Mouse (Mus musculus): ENCODE measurements around the gene Timp2. TPM values are rescaled to one million over a fixed set of nuclear protein-coding genes. Genes with fewer than 3 reads are reported as not detected.
"Not testable (repeated sequence)": the region's sequence is repeated elsewhere in the genome, so short reads cannot be mapped to it uniquely, and the experiment has no call there.

Timp2 gene
- total RNA-seq, 1 experiment from 2014 or later = 51.2 TPM

DNA sequence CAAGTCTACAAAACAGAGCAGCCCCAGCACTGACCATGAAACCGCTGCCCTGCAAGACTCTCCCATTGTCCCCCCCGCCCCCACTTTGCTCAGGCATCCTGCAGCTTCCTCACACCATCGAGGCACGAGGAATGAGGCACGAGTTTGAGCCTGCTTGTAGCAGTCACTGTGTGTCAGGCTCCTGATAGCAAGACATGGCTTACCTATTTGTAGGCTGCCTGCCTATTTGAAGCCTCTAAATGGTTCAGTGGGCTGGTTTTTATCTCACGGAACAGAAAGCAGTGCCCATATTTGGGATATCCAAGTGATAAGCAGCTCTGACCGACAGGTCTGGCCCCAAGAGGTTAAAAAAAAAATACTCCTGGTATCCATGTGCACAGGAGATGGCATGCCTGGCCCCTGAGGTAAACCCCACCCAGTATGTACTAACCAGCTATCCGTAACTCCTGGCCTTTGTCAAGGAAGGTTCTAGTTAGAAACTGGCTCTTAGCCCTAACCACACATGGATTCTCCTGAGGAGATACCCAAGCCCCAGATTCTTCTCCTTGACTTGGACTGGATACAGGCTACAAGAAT is 39.2 kb downstream of the Timp2 start:
- ATAC-seq (ENCODE audit: extremely low read depth, insufficient number of reproducible peaks, low FRiP score, poor library complexity, severe bottlenecking) = no peak

DNA sequence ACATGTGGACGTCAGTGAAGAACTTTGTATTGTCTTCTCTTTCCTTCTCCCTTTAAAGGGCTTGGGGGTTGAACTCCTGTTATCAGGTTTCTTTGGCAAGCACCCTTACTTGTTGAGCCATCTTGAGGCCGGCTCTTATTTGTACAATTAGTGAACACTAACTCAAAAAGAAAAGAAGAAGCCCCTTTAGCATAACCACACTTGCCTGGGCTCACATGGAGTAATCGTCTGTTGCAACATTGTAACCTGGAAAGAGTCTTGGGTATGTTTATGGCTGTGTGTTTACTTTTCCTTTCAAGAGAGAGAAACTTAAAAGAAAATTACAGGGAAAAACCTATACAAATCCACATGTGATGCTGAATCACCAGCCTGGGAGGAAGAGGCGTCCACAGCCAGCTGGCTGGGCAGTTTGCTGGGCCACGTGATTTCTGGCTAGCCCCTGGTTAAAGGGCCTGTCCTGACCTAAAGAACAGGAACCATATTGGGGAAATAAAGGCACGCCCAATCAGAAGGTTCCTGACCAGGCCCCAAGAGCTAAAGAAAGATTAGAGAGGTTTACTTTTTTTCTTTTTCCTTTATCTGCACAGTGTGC is 43.3 kb downstream of the Timp2 start:
- no peak for ATAC-seq (ENCODE audit: extremely low read depth, insufficient number of reproducible peaks, low FRiP score, poor library complexity, severe bottlenecking)

DNA sequence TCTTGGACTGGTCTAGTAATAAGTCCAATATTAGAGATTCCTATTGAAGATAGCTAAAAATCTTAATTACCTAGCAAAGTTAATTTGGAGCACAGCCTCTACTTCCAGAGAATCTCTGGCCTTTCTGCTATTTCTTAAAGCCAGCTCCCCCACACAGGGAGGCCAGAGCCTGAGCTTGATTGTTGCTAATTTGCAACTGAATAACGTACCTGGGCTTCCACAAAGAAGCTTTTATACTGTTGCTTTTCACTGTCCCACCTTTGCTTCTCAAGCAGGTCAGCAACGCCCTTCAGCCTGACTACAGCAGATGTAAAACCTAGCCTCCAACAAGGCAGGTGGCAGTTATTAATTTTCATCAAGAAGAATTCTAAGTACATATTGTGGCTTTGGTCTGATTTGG is 47.6 kb downstream of the Timp2 start:
- not testable (repeated sequence) for ATAC-seq (ENCODE audit: extremely low read depth, insufficient number of reproducible peaks, low FRiP score, poor library complexity, severe bottlenecking)

DNA sequence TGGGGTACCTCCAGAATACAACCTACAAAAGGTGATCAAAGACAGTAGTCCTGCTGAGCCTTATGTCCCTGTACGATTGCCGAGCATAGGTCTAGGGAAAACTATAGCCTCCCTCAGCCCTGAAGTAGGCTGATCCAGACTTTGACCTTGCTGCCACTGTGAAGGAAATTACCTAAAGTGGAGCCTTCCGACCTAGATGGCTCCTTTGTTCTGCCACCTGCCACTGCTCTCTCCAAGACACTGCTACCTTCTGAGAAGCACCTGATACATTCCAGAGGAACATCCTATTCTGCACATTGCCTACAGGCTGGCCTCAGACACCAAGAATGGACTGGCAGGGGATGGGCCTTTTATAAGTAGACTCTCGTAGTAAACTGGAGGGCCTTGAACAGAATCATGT is 51.6 kb downstream of the Timp2 start:
- ATAC-seq (ENCODE audit: extremely low read depth, insufficient number of reproducible peaks, low FRiP score, poor library complexity, severe bottlenecking) = not testable (repeated sequence)

DNA sequence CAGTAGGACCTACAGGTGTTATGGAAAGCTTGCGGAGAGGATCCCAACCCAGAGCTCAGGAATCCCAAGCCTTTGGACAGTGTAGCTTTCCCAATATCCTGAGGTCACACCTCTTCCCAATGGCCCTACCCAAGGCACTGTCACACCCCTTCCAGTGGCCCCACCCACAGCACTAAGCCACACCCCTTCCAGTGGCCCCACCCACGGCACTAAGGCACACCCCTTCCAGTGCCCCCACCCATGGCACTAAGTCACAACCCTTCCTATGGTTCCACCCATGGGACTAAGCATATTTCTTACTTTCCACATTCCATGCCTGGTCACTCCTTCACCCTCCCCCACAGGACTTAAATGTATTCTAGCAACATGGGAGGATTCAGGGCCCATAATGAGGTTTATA is 56.7 kb downstream of the Timp2 start:
- ATAC-seq (ENCODE audit: extremely low read depth, insufficient number of reproducible peaks, low FRiP score, poor library complexity, severe bottlenecking) = no peak

DNA sequence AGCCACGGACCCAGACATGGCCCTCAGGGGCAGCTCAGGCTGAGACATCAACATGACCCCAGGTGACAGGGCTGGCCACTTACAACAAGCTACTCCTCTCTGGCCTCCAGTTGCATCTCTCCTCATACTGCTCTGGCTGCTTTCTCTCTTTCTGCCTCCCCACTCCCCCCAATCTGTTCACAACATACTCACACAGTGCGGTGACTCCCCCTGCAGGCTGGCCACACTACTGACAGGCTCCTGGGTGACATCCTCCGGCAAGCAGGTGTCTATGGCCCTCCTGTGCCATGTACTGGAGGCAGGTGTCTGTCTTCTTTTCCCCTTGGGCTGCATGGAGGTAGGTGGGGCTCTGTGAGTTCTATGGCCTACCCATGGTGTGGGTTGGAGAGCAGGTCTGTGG is 57.6 kb downstream of the Timp2 start:
- no peak for ATAC-seq (ENCODE audit: extremely low read depth, insufficient number of reproducible peaks, low FRiP score, poor library complexity, severe bottlenecking)

DNA sequence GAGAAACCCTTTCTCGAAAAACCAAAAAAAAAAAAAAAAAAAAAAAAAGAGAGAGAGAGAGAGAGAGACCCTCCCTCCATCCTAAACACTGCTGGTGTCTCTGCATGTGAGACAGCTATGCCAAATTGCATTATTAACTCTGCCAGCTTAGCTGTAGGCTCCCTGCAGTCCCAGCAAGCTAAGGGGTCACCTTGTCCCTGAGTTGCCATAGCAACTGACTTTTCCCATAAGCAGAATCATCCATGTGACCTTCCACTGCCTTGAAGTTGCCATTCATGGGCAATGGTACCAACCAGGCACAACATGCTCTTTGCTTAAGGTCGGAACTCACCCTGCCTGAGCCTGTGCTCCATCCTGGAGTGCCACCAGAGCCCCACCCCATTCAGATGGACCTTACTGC is 60.5 kb downstream of the Timp2 start:
- ATAC-seq (ENCODE audit: extremely low read depth, insufficient number of reproducible peaks, low FRiP score, poor library complexity, severe bottlenecking) = no peak

DNA sequence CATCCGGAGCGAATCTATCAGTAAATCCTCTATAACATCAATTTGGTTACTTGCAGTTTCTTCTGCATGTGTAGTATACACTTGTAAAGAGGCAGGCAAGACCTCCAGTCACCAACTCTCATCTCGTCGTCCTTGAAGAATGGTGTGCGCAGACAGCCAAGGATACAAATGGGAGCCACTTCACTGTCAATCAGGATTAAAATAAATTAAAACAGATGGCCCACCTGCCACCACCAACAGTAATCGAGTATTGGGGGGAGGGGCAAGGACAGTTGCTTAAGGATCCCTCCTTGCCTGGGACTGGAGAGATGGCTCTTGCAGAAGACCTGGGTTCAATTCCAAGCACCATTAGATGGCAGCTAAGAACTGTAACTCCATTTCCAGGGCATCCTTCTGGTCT is 62.9 kb downstream of the Timp2 start:
- ATAC-seq (ENCODE audit: extremely low read depth, insufficient number of reproducible peaks, low FRiP score, poor library complexity, severe bottlenecking) = no peak

DNA sequence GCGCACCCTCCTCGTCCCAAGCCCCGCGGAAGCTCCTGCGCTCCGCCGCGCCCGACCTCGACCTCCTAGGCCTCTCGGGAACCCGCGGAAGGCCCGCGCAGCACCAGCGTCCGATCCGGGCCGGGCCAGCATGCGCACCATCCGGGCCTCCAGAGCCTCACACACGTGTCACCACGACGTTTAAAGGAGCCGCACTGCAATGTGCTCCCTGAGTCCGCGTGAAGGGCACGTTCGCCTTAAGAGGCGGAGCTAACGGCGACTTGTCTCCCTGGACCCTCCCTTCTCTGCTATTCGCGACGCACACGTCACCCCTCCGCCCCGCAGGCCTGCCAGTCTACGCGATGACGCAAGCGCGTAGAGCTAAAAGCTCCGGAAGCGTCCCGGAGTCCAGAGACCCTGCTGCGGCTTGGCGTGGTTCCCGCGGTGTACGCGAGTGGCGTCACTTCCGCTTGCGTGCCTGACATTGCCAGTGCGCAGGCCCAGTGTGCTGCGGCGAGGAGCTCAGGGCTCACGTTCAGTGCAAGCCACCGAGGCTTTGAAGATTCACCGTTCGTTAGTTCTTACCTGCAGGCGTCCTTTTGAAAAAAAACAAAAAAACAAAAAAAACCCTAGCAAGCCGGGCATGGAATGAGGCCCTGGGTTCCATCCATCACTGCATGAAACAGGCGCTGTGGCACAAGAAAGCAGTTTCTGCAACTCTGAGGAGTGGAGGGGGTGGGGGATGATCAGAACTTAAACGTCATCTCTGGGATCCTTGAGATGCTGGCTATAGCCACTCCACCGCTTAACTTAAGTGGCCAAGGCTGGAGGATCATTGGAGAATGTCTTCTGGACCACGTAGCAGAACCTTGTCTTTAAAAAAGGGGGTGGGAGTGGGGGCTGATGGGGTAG is 65.3 kb downstream of the Timp2 start, which contains the start of gene Usp36:
Usp36 (minus strand) TSS at position 246 of the 891 bp plus-strand sequence.
- peak; percentile 96 for ATAC-seq (ENCODE audit: extremely low read depth, insufficient number of reproducible peaks, low FRiP score, poor library complexity, severe bottlenecking)

DNA sequence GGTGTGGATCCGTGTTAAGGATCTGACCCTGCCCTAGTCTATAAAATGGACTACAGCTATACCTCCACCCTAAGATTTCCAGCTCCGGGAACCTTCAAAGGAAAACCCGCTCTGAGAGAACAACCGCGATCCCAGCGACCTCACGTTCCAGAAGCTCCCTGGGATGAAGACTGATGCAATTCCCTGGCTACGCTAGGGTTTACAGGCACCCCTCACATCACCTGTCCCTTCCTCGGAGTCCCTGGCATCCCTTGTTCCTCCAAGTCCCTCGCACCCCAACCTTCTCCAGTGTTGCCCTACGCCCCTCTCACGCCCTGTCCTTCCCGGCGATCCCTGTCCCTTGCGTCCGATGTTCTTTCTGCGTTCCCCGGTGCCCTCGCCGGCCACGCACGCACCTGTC is 66.0 kb downstream of the Timp2 start:
- ATAC-seq (ENCODE audit: extremely low read depth, insufficient number of reproducible peaks, low FRiP score, poor library complexity, severe bottlenecking) = no peak

DNA sequence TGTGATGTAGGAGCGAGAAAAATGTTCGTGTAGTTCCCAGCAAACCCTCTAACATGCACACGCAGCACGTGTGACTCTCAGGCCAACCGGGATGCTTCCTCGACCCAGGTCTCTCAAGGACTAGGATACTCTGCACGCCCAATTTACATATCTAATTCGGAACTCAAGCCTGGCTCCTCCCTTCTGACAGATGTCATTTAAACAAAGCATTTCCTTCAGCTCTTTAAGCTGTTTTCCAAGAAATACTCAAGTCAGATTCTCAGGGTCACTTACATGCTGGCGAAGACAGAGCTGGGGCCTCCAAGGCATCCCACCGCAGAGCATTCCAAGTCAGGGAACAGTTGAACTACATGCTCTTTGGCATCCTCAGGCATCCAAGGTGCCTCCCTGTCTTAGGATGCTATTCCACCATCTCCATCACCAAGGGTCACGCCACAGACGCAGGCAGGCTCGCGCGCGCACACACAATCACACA is 66.5 kb downstream of the Timp2 start:
- ATAC-seq (ENCODE audit: extremely low read depth, insufficient number of reproducible peaks, low FRiP score, poor library complexity, severe bottlenecking) = no peak

DNA sequence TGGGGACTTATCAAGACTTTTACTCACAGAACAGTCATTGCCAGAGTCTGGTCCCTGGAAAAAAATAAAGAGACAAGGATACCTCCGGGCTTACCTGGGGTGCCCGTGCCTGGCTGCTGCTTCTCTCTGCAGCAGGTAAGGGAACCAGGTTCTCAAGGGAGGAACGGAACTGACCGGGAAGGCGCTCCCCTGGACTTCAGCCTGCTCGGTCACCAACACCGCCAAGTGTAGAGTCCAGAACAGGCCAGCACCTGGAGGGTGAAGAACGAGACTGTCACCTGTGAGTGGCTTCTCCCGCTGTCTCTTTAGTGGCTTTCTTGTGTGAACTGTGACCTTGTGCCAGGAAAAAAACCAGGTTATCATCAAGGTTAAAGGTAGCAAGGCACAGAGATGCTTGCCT is 68.0 kb downstream of the Timp2 start:
- ATAC-seq (ENCODE audit: extremely low read depth, insufficient number of reproducible peaks, low FRiP score, poor library complexity, severe bottlenecking) = no peak

DNA sequence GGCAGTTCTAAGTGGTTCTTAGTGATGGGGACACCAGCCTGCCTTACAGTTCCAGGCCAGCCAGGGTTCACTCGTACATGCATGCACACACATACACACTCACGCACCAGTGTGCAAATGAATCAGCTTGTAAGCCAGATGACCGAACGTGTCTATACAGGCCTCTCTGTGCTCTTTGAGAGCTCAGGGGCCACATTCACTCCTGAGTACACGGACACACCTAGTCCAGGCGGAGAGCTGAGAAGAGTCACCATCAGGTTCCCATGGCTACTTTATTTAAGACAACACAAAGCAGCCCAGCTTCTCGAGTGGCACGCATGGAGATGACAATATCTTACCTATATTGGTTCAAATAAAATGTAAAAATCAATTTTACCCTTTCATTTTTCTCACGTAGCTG is 69.1 kb downstream of the Timp2 start:
- no peak for ATAC-seq (ENCODE audit: extremely low read depth, insufficient number of reproducible peaks, low FRiP score, poor library complexity, severe bottlenecking)

DNA sequence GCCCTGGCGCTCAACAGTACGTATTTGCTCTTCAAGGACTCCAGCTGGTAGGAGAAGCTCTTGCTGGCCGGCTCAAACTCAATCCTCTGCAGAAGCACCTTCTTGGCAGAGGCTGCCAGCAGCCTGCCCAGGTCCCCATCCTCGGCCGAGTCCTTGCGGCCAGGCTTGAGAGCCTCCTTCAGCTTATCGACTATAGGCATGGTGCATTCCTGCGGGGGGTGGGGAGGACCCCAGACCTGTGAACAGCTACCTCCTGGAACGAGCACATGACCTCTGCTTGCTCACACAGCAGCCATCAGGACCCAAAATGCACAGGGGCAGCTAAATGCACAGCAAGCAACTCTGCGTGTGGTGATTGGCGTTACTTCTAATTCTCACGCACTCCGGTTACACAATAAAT is 69.7 kb downstream of the Timp2 start:
- ATAC-seq (ENCODE audit: extremely low read depth, insufficient number of reproducible peaks, low FRiP score, poor library complexity, severe bottlenecking) = no peak

DNA sequence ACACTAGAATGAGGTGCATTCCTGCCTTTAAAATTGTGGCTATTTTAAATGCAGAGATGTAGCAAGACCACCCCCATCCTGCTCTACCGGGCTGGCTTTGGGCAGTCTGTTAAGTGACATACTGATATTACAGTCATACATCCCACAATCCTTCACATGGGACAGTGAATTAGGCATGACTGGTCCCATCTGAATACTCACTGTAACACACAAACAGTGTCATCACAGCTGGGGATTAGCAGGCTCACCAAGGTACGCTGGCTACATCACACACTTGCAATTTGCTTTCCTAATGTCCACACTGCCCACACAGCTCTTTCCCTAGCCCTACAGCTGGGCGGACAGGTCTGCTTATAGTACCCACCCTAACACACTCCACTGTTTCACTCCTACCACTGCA is 75.3 kb downstream of the Timp2 start:
- no peak for ATAC-seq (ENCODE audit: extremely low read depth, insufficient number of reproducible peaks, low FRiP score, poor library complexity, severe bottlenecking)

DNA sequence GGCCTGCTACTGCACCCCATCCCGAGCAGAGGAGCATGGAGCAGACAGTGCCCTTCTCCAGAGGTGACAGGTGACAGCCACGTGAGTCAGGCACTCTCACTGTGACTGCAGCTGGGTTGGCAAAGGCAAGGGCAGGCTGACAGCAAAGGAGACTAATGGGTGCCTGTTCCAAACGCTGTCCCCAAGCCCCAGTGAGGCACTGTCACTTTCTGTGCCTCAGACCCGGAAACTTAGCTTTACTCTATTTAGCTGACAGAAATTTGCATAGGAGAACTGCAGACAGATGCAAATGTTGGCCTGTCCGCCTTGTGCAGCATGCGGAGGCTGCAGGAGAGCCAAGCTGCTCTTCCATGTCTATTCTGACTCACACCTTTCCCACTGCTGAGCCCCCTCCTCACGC is 79.2 kb downstream of the Timp2 start:
- peak; percentile 47 for ATAC-seq (ENCODE audit: extremely low read depth, insufficient number of reproducible peaks, low FRiP score, poor library complexity, severe bottlenecking)

DNA sequence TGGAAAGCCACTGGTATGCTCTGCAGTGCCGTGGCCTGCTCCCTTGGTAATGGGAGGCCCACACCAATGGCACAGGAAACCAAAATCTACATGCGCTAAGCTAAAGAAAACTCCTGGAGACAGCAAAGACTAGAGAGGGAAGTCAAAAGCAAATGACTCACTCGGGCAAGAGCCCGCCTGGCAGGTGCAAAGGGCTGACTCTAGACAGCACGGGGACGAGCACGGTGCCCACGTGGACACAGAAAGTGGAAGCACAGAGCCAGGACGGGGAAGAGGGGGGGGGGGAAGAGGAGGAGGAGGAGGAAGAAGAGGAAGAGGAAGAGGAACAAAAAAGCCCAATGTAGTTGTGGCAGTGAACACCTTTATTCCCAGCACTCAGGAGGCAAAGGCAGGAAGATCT is 80.4 kb downstream of the Timp2 start:
- peak; percentile 34 for ATAC-seq (ENCODE audit: extremely low read depth, insufficient number of reproducible peaks, low FRiP score, poor library complexity, severe bottlenecking)

DNA sequence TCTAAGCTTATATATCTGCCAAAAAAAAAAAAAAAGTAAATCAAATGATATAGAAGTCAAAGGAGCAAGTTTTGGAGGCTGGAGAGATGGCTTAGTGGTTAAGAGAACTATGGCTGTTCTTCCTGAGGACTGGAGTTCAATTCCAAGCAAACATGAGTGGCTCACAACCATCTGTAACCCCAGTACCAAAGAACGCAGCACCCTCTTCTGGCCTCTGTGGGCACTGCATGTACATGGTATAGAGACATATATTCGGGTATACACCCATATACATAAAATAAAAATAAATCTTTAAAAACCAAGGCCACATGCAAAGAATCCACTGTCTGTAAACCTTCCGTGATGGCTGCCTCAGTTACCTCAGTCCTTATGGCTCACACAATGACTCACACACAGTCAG is 85.7 kb downstream of the Timp2 start:
- no peak for ATAC-seq (ENCODE audit: extremely low read depth, insufficient number of reproducible peaks, low FRiP score, poor library complexity, severe bottlenecking)

DNA sequence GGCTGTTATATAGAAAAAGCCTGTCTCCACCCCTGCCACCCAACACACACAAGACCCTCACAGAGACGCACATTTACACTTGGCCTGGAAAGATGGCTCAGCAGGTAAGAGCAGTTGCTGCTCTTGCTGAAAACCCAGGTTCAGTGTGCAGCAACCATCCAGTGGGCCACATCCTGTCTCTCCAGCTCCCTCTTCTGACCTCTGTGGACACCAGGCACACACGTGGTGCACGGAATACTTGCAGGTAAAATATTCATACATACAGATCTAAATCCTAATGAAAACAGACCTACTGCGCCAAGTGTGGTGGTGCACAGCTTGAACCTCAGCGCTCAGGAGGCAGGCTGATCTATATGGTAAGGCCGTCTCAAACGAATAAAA is 88.9 kb downstream of the Timp2 start:
- no peak for ATAC-seq (ENCODE audit: extremely low read depth, insufficient number of reproducible peaks, low FRiP score, poor library complexity, severe bottlenecking)

DNA sequence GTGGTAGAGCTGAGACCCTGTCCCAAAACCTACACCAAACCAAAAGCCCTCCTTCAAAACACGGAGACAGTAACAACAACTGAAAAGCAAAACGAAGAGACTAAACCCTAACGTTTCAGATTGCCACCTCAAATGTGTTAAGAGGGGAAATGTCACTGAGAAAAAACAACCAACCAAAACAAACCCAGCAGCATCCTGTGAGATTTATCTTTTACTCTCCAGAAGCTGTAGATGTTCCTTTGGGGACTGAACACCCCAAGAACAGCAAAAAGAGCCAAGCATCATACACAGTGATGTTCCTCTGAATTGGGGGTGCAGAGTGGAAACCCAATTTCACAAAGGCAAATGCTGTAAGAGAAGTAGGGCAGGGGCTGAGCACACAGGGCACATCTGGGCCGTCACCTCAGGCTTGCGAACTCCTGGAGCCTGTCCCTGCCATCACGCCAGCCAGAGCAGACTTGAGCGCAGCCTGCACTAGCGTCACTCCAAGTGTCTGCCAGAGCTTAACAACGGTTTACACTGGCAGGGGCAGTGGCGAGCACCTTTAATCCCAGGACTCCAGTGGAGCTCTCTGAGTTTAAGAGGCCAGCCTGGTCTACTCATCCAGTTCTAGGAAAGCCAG is 89.4 kb downstream of the Timp2 start:
- no peak for ATAC-seq (ENCODE audit: extremely low read depth, insufficient number of reproducible peaks, low FRiP score, poor library complexity, severe bottlenecking)
